Mouse (Mus musculus) neural tube, embryonic 12.5 days (tissue): Measurements from ENCODE around the gene Fndc3b. TPM values are rescaled to one million over a fixed set of nuclear protein-coding genes. Genes with fewer than 3 reads are reported as not detected.

Experiments used
- ATAC-seq: fragments of 200-750 bp; cut with Nextera tagmentation; 2 replicates; pipeline ENCODE4 v1.8.0; 2017; ENCODE audit warnings: low read depth, mild to moderate bottlenecking, moderate TSS enrichment, moderate library complexity; ENCODE audit not compliant: low FRiP score
- H3K27ac ChIP-seq: fragments of 300-500 bp; sonication (generic); 2 replicates; pipeline ENCODE4 v1.5.1; 2016
- H3K27me3 ChIP-seq: fragments of 300-500 bp; sonication (generic); replicated peaks from 2 replicates; pipeline ENCODE4 v1.6.1; 2016; ENCODE audit warnings: mild to moderate bottlenecking
- H3K36me3 ChIP-seq: fragments of 300-500 bp; sonication (generic); 2 replicates; pipeline ENCODE4 v1.6.1; 2016; ENCODE audit warnings: mild to moderate bottlenecking
- H3K4me1 ChIP-seq: fragments of 300-500 bp; sonication (generic); 2 replicates; pipeline ENCODE4 v1.6.1; 2016
- H3K4me2 ChIP-seq: fragments of 300-500 bp; sonication (generic); replicated peaks from 2 replicates; pipeline ENCODE4 v1.6.1; 2016; ENCODE audit warnings: mild to moderate bottlenecking
- H3K4me3 ChIP-seq: fragments of 300-500 bp; sonication (generic); 2 replicates; pipeline ENCODE4 v1.5.1; 2016
- H3K9ac ChIP-seq: fragments of 300-500 bp; sonication (generic); 2 replicates; pipeline ENCODE4 v1.6.1; 2016; ENCODE audit warnings: mild to moderate bottlenecking
- H3K9me3 ChIP-seq: fragments of 300-500 bp; sonication (generic); 2 replicates; pipeline ENCODE4 v1.6.1; 2016; ENCODE audit warnings: mild to moderate bottlenecking
- WGBS: fragments of 180-500 bp; shearing (Covaris S2); methylation state at CpG from one replicate; pipeline ENCODE4 v1.1.7; 2016; 5-methylcytosine and 5-hydroxymethylcytosine counted together
- polyA plus RNA-seq: library from polyadenylated mRNA; unstranded; fragments of >200 nt; fragmentation: Nextera tagmentation; extraction: Ambion mirVana; gene quantifications from 2 replicates; pipeline ENCODE4 v1.2.1, GENCODE M21; 2016

The Fndc3b gene
- polyA plus RNA-seq, 1 experiment from 2014 or later, result 16.0 TPM

DNA sequence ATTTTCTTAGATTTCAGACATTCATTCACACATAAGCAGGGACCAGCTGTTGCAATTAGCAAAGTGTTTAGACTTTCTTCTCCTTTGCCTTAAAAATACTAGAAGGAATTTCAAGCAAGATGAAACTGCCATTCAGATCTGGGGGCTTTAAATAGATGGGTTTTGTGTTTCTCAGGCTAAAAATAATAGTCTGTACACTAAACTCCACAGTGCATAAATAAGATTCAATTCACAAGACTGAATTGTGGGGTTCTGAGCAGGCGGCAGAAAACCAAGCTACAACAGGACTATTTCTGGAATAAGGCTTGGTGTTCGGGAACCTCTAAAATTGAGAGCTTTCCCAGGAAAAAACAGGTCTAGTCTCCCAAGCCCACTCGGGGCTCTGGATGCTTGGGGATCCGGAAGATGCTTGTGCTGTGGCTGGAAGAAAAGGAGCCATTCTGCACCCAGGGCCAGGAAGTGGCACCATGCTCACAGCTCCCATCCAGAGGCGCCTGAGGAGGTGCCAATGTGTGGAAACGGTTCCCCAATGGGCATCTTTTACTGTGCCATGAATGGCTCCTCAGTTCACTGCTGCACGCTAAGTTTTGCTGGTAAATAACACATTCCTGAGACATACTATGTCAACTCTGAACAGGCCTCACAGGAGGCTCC, 117.5 kb downstream of the Fndc3b start:
- Histone ChIP-seq H3K4me3 (no peak overlapping the region), H3K4me2 (no peak overlapping the region), H3K9ac (no peak overlapping the region), H3K27me3 (no peaks in the 10 kb centered on the region), H3K27ac (no peak overlapping the region), H3K36me3 (no peaks in the 10 kb centered on the region), H3K4me1 (no peaks in the 10 kb centered on the region), H3K9me3 (no peaks in the 10 kb centered on the region)
- WGBS, result 89% methylated on average over 7 of the region's 7 CpGs
- no peak for ATAC-seq

DNA sequence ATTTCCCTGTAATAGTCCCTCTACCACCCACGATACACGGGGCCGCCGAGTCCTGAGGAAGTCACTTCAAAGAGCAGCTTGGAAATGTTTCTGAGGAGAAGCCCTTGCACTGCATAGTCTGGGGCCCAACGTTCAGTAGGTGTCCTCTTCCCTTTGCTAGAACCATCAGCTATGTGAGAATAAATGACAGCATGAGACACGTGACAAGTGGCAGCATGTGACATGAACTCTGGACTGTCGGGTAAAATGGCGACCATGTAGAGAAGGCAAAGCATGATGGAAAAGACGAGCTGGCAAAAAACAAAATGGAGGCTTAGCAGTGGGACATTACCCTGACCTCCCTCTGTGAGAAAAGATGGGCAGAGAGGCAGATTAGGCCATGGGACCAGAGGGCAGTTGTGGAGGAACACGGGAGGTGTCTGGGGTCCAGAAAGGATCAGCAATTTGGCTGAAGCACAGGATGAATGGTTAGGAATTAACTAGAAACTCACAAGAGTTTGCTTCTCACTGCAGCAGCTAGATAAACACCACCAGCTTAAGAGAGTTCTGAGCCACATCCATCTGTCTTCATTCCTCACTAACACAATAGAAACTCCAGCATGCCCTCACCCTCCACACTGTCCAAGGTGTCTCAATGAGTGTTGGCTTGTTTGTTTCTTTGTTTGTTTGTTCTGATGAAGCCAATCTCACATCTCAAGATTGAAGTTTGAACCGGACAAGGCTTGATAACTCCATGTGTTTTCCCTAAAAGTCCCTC, 118.2 kb downstream of the Fndc3b start:
- ATAC-seq, result no peak
- H3K4me1 ChIP-seq, result no peaks in the 10 kb centered on the region
- WGBS, result 86% methylated on average over 11 of the region's 11 CpGs

DNA sequence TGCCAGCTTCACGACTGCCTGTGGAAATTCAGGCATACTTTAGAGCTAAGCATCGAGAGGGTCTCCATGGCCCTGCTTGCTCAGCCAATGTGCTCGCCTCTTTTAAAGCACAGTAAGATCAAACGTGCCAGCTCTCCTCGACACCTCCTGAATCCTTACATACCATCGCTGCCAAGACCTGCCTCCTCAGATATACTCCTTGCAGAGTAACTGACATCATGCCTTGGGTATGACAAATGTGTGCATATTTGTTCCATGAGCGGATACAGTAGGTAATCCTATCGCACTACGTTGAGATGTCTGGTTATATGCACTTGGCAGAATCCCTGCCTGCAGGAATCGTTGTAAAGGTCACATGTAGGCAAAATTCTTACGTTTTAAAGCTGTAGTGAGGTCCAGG, 120.3 kb downstream of the Fndc3b start:
- H3K9ac ChIP-seq, result no peak overlapping the region
- ATAC-seq, result no peak
- 86% methylated on average over 11 of the region's 11 CpGs for WGBS
- no peak overlapping the region for H3K27ac ChIP-seq
- no peaks in the 10 kb centered on the region for H3K27me3 ChIP-seq
- H3K9me3 ChIP-seq, result no peaks in the 10 kb centered on the region
- H3K36me3 ChIP-seq, result no peaks in the 10 kb centered on the region
- H3K4me1 ChIP-seq, result no peaks in the 10 kb centered on the region
- no peak overlapping the region for H3K4me3 ChIP-seq
- no peak overlapping the region for H3K4me2 ChIP-seq

More for the DNA sequence above, 118.2 kb downstream of the Fndc3b start:
- Histone ChIP-seq H3K9ac (no peak overlapping the region), H3K36me3 (no peaks in the 10 kb centered on the region), H3K4me2 (no peak overlapping the region), H3K27ac (no peak overlapping the region), H3K4me3 (no peak overlapping the region), H3K27me3 (no peaks in the 10 kb centered on the region), H3K9me3 (no peaks in the 10 kb centered on the region)

GRCm38 (mm10) chr3:27589305-27589704, 121.8 kb downstream of the Fndc3b start:
- Histone ChIP-seq H3K4me2 (no peak overlapping the region), H3K27me3 (no peaks in the 10 kb centered on the region), H3K36me3 (no peaks in the 10 kb centered on the region), H3K27ac (no peak overlapping the region), H3K4me3 (no peak overlapping the region), H3K4me1 (no peaks in the 10 kb centered on the region), H3K9me3 (no peaks in the 10 kb centered on the region), H3K9ac (no peak overlapping the region)
- 92% methylated on average over 3 of the region's 3 CpGs for WGBS
- ATAC-seq, result no peak

- Histone ChIP-seq H3K9ac (no peak overlapping the region), H3K27ac (no peak overlapping the region), H3K4me1 (no peaks in the 10 kb centered on the region), H3K9me3 (no peaks in the 10 kb centered on the region), H3K4me2 (no peak overlapping the region), H3K27me3 (no peaks in the 10 kb centered on the region), H3K4me3 (no peak overlapping the region), H3K36me3 (no peaks in the 10 kb centered on the region)
- WGBS, result 91% methylated on average over 11 of the region's 11 CpGs
- ATAC-seq, result no peak
Observed at GRCm38 (mm10) chr3:27588604-27589003, 122.5 kb downstream of the Fndc3b start.

GRCm38 (mm10) chr3:27584607-27585605, 126.2 kb downstream of the Fndc3b start:
- Histone ChIP-seq H3K36me3 (no peaks in the 10 kb centered on the region), H3K27ac (no peak overlapping the region)

GRCm38 (mm10) chr3:27581931-27582840, 128.9 kb downstream of the Fndc3b start:
- H3K27me3 ChIP-seq, result no peaks in the 10 kb centered on the region
- peaks cover 23% of the 10 kb centered on the region for H3K4me1 ChIP-seq
- no peak overlapping the region for H3K9ac ChIP-seq
- no peak overlapping the region for H3K4me3 ChIP-seq
- no peak overlapping the region for H3K4me2 ChIP-seq
- 72% methylated on average over 6 of the region's 6 CpGs for WGBS
- no peak overlapping the region for H3K27ac ChIP-seq
- no peaks in the 10 kb centered on the region for H3K9me3 ChIP-seq
- ATAC-seq, result no peak
- no peaks in the 10 kb centered on the region for H3K36me3 ChIP-seq

More at GRCm38 (mm10) chr3:27584607-27585605, 126.2 kb downstream of the Fndc3b start:
- Histone ChIP-seq H3K4me3 (no peak overlapping the region), H3K9ac (no peak overlapping the region), H3K27me3 (no peaks in the 10 kb centered on the region), H3K4me2 (no peak overlapping the region), H3K9me3 (no peaks in the 10 kb centered on the region), H3K4me1 (peaks cover 10% of the 10 kb centered on the region; the same call in 1 of the 2 replicates)
- WGBS, result 64% methylated on average over 11 of the region's 11 CpGs
- no peak for ATAC-seq

DNA sequence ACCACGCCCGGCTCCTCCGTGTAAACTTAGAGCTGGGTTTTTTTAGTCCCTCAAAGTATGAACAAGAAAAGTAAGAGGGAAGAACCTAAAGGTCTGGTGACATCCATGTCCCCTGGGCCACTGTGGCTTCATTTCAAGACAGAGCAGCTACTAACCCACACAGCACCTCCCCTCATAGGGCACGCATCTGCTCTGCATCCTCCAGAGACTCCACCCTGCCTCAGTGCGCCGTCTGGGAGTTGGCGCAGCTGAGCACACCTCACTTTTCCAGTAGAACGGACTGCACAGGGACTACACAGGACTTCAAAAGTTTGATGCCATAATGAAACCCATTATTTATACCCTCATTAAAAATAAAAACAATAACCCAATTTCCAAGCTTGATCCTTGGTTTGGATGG, 130.2 kb downstream of the Fndc3b start:
- Histone ChIP-seq H3K36me3 (no peaks in the 10 kb centered on the region), H3K9ac (no peak overlapping the region), H3K27me3 (no peaks in the 10 kb centered on the region), H3K4me1 (peaks cover 25% of the 10 kb centered on the region), H3K4me2 (no peak overlapping the region), H3K4me3 (no peak overlapping the region), H3K27ac (no peak overlapping the region), H3K9me3 (no peaks in the 10 kb centered on the region)
- 87% methylated on average over 8 of the region's 8 CpGs for whole genome bisulfite sequencing
- ATAC-seq, result no peak

GRCm38 (mm10) chr3:27579894-27580613, 131.1 kb downstream of the Fndc3b start:
- no peak overlapping the region for H3K4me2 ChIP-seq
- peak; percentile 69; the same call in 1 of the 2 replicates for ATAC-seq
- no peak overlapping the region for H3K4me3 ChIP-seq
- no peaks in the 10 kb centered on the region for H3K9me3 ChIP-seq
- WGBS, result 24% methylated on average over 7 of the region's 7 CpGs
- H3K4me1 ChIP-seq, result peaks cover 25% of the 10 kb centered on the region
- no peaks in the 10 kb centered on the region for H3K27me3 ChIP-seq
- no peak overlapping the region for H3K9ac ChIP-seq
- no peaks in the 10 kb centered on the region for H3K36me3 ChIP-seq
- H3K27ac ChIP-seq, result no peak overlapping the region

DNA sequence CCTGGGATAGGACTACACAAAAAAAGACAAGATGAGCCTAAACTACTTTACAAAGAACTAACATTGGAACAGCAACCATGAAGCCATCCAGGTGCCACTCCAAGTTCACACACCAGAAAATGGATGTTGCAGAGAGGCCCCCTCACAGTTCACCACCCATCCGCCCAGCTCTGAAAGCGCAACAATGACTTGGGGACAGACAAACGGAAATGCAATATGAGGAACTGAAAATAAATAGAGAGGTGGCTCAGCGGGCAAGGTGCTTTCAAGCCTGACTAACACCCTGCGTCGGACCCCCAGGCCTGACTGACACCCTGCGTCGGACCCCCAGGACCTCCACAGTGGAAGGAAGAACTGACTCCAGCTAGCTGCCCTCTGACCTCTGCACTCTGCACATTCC, 131.9 kb downstream of the Fndc3b start:
- Histone ChIP-seq H3K36me3 (no peaks in the 10 kb centered on the region), H3K27me3 (no peaks in the 10 kb centered on the region), H3K4me3 (no peak overlapping the region), H3K4me2 (no peak overlapping the region), H3K9me3 (no peaks in the 10 kb centered on the region), H3K9ac (no peak overlapping the region), H3K4me1 (peaks cover 25% of the 10 kb centered on the region), H3K27ac (no peak overlapping the region)
- WGBS, result 40% methylated on average over 8 of the region's 8 CpGs
- ATAC-seq, result no peak; the same call in 1 of the 2 replicates
